Mouse (Mus musculus) small intestine, adult 2 months (tissue): ENCODE measurements at regions not wholly inside any gene's neighbourhood (a gene's known extent, or its start where the extent isn't known, plus 50 kb on each side); places are given as distances from the start of the nearest gene placed in this dataset.

Source experiments
- H3K27ac ChIP-seq: fragments of 200-500 bp; 2 replicates; pipeline ENCODE4 v1.5.1; 2012; ENCODE audit warnings: low read depth, low read length, control low read depth, inconsistent platforms; ENCODE audit not compliant: insufficient read depth
- H3K27me3 ChIP-seq: fragments of 200-500 bp; 2 replicates; pipeline ENCODE4 v1.6.1; 2012; ENCODE audit warnings: mild to moderate bottlenecking, moderate library complexity, low read length, inconsistent platforms; ENCODE audit not compliant: control insufficient read depth, insufficient read depth
- H3K36me3 ChIP-seq: fragments of 200-500 bp; 2 replicates; pipeline ENCODE4 v1.6.1; 2012; ENCODE audit warnings: mild to moderate bottlenecking, low read length, control low read depth, inconsistent platforms; ENCODE audit not compliant: control insufficient read depth, insufficient read depth
- H3K4me1 ChIP-seq: fragments of 200-500 bp; 2 replicates; pipeline ENCODE4 v1.6.1; 2012; ENCODE audit warnings: low read length, inconsistent platforms, mixed read lengths; ENCODE audit not compliant: control insufficient read depth, insufficient read depth, insufficient read length
- H3K4me3 ChIP-seq: fragments of 200-500 bp; 2 replicates; pipeline ENCODE4 v1.5.1; 2012; ENCODE audit warnings: low read depth, mild to moderate bottlenecking, control low read depth, inconsistent platforms, low read length, moderate library complexity
- CTCF ChIP-seq: fragments of 200-500 bp; IDR thresholded peaks from 2 replicates; pipeline ENCODE4 v1.5.1; 2012; ENCODE audit warnings: low read depth, mild to moderate bottlenecking, control low read depth, inconsistent platforms, low read length, moderate library complexity, mixed read lengths; ENCODE audit not compliant: insufficient replicate concordance, insufficient read length; ENCODE audit errors: extremely low read depth
- POLR2A ChIP-seq: fragments of 200-500 bp; IDR thresholded peaks from 2 replicates; pipeline ENCODE4 v1.6.1; 2012; ENCODE audit warnings: low read depth, mild to moderate bottlenecking, control low read depth, inconsistent platforms, low read length, moderate library complexity
- WGBS: fragments of 180-500 bp; shearing (Covaris S2); methylation state at CpG from one replicate; pipeline ENCODE4 v1.1.7; 2018; 5-methylcytosine and 5-hydroxymethylcytosine counted together

DNA sequence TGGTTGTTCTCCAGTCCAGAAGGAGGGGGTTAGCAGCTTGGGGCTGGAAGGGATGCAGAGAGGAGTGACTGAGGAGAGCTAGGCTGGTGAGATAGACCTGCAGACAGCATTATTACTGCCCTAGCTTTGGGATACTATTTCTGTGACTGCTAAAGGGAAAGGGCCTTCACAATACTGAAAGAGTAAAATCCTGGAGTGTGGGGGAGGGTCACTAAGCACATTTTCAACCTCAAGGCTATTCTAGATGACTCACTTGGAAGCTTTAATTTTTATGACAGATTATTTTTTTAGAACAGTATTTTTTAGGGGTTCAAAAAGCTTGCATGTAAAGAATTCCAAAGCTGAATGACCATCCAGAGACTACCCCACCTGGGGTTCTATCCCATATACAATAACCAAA, 195.0 kb upstream of the Lpp start:
- Histone ChIP-seq H3K4me1 (peaks cover 9% of the 10 kb centered on the region), H3K27ac (no peak overlapping the region), H3K4me3 (no peak overlapping the region), H3K36me3 (no peaks in the 10 kb centered on the region), H3K27me3 (no peaks in the 10 kb centered on the region)
- TF ChIP-seq POLR2A: no peak
- TF ChIP-seq CTCF: no peak

DNA sequence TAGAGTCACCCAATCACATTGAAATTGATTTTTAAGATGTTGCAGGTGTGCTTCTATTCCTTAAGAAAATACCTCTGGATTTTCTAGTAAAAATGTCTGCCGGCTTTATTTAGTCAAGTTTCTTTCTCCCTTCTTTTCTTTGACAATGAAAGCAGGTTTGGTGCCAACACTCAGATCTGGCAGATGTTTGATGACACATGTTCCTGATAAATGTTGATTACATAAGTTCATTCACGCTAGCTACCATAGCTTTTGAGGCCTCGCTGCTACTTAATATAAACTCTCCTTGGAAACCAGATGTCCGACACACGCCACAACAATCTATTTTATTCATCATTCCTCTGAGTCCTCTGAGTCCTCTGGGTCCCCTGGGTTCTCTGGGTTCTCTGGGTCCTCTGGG, 195.7 kb upstream of the Lpp start:
- H3K4me3 ChIP-seq: no peak overlapping the region
- no peak overlapping the region for H3K27ac ChIP-seq
- peaks cover 9% of the 10 kb centered on the region for H3K4me1 ChIP-seq
- H3K36me3 ChIP-seq: no peaks in the 10 kb centered on the region
- TF ChIP-seq POLR2A (no peak), CTCF (no peak)
- H3K27me3 ChIP-seq: no peaks in the 10 kb centered on the region
- 75% methylated on average over 5 of the region's 5 CpGs for WGBS

DNA sequence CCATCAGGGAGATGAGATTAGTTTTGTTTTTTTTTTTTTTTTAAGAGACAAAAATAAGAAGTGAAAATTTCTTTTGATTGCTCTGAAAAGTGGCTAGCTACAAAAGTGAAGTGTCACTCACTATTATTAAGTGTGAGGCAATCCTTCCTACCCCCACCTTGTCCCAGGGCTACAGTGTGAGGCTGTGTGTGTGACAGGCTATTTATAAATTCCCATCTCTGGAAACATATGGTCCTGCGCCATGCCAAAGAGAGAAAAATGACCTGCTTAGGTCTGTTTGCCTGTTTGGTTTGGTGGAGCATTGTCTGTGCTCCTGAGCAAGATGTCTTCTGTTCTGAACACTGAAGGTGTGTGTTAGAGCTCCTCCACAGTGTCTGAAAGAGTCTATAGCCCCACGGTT, 199.4 kb upstream of the Lpp start:
- no peaks in the 10 kb centered on the region for H3K4me1 ChIP-seq
- 76% methylated on average over 2 of the region's 2 CpGs for WGBS
- TF ChIP-seq CTCF: no peak
- TF ChIP-seq POLR2A: no peak
- H3K4me3 ChIP-seq: no peak overlapping the region
- no peaks in the 10 kb centered on the region for H3K27me3 ChIP-seq
- H3K36me3 ChIP-seq: no peaks in the 10 kb centered on the region
- H3K27ac ChIP-seq: no peak overlapping the region

DNA sequence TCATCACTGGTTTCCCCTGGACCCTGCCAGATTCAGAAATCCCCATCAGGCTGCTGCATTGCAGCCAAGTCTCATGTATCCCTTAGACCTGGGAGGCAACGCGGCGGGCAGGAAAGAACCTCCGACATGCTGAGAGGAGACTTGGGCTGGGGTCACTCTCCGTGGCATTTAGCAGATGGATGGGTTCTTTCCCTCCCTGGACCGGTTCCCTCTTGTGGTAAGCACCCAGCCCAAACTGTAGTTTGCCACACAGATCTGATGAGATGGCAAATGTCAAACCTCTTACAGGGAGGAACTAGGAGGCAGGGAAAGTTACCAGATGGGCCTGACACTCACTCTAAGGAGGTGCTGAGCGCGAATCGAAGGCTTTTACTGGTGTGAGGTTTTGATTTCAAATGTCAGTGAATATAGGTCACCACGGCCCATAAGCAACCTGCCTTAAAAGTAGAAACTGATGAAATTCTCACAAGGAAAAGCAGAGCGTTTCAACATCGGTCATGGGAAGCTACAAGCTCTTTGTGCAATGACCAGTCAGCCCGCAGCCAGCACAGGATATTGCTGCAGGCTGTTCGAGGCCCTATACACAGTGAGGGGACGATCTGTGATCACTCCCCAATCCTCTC, 199.9 kb upstream of the Lpp start:
- Histone ChIP-seq H3K27me3 (no peaks in the 10 kb centered on the region), H3K27ac (no peak overlapping the region), H3K4me3 (no peak overlapping the region), H3K4me1 (no peaks in the 10 kb centered on the region), H3K36me3 (no peaks in the 10 kb centered on the region)
- 87% methylated on average over 15 of the region's 15 CpGs for WGBS
- no peak for TF ChIP-seq POLR2A
- TF ChIP-seq CTCF: no peak

DNA sequence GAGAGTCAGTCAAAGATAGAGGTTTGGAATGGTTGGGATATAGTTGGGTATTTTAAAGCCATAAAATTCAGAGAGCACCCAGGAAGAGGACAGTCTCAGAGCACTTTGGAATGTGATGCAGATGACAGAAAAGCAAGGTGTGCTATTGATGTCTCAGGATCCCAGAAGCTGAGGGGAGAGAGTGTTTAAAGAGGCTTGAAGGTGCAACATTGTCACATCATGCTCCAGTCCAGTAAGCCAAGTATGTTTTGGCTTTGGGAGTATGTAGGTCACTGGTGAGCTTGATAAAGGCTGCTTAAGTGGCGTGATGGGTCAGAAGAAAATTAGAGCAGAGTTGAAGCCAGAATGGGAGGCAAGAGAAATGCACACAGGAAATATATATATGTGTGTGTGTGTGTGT, 201.3 kb upstream of the Lpp start:
- Histone ChIP-seq H3K4me3 (no peak overlapping the region), H3K4me1 (no peaks in the 10 kb centered on the region), H3K36me3 (no peaks in the 10 kb centered on the region), H3K27ac (no peak overlapping the region), H3K27me3 (no peaks in the 10 kb centered on the region)
- TF ChIP-seq POLR2A: no peak
- no peak for TF ChIP-seq CTCF
- WGBS: 90% methylated on average over 1 of the region's 1 CpGs

DNA sequence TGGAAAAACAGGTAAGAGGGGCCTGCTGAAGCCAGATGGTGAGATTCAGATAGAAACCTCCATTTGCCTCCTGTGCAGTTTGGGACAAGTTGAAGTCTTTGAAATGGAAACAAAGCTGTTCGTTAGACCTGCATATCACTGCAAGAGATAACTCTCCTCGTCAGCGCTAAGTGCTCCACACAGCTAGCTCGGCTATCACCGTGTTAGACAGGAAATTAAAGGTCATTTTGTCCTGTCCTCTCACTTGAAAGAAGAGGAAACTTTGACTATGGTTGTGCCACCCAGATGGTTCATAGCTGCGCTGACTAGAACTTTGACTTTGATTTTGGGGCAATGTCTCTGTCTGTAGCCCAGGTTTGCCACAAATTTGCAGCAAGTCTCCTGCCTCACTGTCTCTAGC, 198.5 kb upstream of the Bcl6 start:
- 88% methylated on average over 6 of the region's 6 CpGs for WGBS
- Histone ChIP-seq H3K36me3 (no peaks in the 10 kb centered on the region), H3K27ac (no peak overlapping the region), H3K27me3 (no peaks in the 10 kb centered on the region), H3K4me1 (no peaks in the 10 kb centered on the region), H3K4me3 (no peak overlapping the region)
- no peak for TF ChIP-seq CTCF
- TF ChIP-seq POLR2A: no peak

DNA sequence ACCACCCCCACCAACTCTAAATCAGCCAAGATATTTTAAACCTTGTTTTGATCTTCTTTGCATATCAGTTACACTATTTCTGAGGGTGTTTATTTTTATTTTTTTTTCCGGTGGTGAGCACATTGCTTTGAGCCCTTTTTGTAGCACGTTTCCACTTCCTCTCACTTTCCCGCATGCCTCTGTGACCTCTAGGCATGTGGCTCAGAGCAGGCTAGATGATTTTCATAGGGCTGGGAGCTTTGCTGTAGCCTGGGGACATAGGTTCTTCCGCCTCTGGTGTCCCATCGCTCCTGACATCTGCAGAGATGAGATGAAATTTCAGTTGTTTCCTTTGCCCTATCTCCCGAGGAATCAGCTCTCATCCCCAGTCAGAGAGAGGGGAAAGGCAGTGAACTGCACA, 197.3 kb upstream of the Bcl6 start:
- no peak for TF ChIP-seq POLR2A
- no peak for TF ChIP-seq CTCF
- Histone ChIP-seq H3K27me3 (no peaks in the 10 kb centered on the region), H3K4me3 (no peak overlapping the region), H3K4me1 (no peaks in the 10 kb centered on the region), H3K36me3 (no peaks in the 10 kb centered on the region), H3K27ac (no peak overlapping the region)
- 77% methylated on average over 6 of the region's 6 CpGs for WGBS
